Mouse (Mus musculus) spleen, adult 12 weeks (tissue): Measurements from ENCODE around the gene Klhl9.
A peak's percentile ranks its signal among the peaks of the same experiment; 100 is the strongest.
"Not testable (repeated sequence)": the region's sequence is repeated elsewhere in the genome, so short reads cannot be mapped to it uniquely, and the experiment has no call there.

ENCODE experiments used
- DNase-seq: peaks from one replicate; pipeline ENCODE4 v3.0.0; 2022; ENCODE audit warnings: low spot score

Gene Klhl9

GRCm38 (mm10) chr4:88721791-88722721, at the start of gene Klhl9, which contains the start of gene Gm26566:
Gene Klhl9, minus strand, starts transcription at chr4:88722465.
Gene Gm26566, plus strand, starts transcription at chr4:88721805.
- DNase-seq, result peak; percentile 84

- not testable (repeated sequence) for DNase-seq
These were observed 41.2 kb upstream of the Klhl9 start for GRCm38 (mm10) chr4:88763384-88764018.

GRCm38 (mm10) chr4:88762341-88762740, 40.1 kb upstream of the Klhl9 start:
- DNase-seq, result not testable (repeated sequence)

DNA sequence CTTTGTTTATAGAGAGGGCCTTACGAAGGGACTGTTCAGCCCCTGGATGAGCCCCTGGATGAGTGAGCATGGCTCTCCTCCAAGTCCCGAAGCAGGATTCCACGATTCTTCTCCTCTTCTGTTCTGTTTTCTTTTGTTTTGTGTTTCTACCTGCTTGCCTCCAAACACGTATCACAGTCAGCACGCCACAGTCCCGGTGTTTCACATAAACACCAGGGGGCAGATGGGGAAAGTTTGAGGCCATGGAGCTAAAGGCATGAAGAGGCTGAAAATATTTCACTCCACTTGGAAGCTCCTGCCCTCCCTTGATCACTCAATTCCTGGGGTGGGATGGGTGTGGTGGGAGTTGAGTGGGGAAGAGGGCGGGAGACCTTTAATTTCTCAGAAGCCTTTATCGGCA, 39.5 kb upstream of the Klhl9 start:
- DNase-seq, result not testable (repeated sequence)

DNA sequence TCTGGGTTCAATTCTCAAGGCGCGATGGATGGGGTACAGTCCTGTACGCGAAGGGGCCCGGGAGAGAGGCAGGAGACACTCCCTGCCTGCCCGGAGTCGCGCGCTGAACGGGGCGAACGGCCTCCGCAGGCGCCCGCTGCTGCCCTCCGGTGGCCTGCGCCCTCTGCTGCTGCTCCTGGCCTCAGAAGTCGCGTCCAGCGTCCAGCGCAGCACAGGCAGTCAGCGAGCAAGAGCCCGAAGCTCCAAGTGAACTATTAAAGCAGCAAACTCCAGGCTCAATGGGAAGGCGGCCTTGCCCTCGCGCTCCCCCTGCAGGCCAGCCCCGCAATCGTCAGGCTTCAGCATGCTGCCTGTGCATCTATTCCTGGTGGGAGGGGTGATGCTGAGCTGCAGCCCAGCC, 38.2 kb upstream of the Klhl9 start:
- DNase-seq, result not testable (repeated sequence)

DNA sequence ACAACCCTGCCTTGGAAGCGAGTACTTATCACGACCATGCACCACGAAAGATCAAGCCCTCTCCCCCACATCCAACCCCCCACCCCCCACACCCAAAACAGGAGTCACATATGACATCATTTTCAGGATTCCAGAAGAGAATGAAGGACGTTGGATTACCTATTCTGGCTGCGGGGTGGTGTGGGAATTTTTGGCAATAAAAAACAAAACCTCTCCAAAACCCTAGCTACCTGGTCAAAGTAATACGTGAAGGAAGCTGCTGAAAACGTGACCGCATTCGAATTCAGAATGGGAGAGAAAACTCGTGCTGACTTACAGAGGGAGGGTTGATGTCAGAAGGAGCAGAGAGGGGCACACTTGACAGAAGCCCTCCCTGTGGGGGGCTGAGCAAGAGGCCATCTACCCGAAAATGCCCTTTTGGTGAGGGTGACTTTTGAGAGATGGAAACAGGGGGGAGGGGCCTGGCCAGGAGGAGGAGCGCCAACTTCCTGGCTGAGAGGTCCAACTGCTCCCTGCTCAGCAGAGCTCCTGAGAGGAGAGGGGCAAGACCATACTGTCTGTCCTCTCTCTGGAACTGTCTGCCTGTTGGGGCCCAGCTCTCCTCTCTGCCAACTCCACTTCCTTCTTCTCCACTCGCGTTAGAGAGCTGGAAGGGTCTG, 37.5 kb upstream of the Klhl9 start, which contains the start of gene Gm13283:
Gene Gm13283, plus strand, starts transcription at position 510 of the 659 bp plus-strand sequence.
- DNase-seq, result not testable (repeated sequence)

- not testable (repeated sequence) for DNase-seq
These were observed 36.5 kb upstream of the Klhl9 start for GRCm38 (mm10) chr4:88758751-88759150.

DNA sequence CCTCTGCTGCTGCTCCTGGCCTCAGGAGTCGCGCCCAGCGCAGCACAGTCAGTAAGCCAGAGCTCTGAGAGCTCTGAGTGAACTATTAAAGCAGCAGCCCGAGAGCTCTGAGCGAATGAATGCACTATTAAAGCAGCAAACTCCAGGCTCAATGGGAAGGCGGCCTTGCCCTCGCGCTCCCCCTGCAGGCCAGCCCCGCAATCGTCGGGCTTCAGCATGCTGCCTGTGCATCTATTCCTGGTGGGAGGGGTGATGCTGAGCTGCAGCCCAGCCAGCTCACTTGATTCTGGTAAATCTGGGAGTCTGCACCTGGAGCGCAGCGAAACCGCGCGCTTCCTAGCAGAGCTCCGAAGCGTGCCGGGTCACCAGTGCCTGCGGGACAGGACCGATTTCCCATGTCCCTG, 35.4 kb upstream of the Klhl9 start:
- not testable (repeated sequence) for DNase-seq

DNA sequence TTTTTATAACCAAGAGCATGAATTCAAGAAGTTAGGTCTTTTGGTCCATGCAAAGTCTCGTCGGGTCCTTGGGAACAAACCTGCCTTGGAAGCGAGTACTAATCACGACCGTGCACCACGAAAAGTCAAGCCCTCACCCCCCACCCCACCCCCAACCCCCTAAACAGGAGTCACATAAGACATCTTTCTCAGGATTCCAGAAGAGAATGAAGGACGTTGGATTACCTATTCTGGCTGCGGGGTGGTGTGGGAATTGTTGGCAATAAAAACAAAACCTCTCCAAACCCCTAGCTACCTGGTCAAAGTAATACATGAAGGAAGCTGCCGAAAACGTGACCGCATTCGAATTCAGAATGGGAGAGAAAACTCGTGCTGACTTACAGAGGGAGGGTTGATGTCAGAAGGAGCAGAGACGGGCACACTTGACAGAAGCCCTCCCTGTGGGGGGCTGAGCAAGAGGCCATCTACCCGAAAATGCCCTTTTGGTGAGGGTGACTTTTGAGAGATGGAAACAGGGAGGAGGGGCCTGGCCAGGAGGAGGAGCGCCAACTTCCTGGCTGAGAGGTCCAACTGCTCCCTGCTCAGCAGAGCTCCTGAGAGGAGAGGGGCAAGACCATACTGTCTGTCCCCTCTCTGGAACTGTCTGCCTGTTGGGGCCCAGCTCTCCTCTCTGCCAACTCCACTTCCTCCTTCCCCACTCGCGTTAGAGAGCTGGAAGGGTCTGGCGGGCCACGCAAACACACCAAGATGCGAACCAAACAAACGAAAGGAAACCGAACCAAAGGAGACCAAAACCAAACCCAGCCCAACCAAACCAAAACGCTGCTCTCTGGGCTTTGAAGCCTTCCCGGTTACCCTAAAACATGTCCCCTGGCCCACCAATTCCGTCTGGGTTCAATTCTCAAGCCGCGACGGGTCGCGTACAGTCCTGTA, 34.6 kb upstream of the Klhl9 start:
- not testable (repeated sequence) for DNase-seq

GRCm38 (mm10) chr4:88754818-88755340, 32.6 kb upstream of the Klhl9 start, which contains the start of gene Gm13271:
Gene Gm13271, plus strand, starts transcription at chr4:88754868.
- DNase-seq, result not testable (repeated sequence)

- DNase-seq, result no peak
These were observed 27.7 kb upstream of the Klhl9 start for GRCm38 (mm10) chr4:88749926-88750325.

DNA sequence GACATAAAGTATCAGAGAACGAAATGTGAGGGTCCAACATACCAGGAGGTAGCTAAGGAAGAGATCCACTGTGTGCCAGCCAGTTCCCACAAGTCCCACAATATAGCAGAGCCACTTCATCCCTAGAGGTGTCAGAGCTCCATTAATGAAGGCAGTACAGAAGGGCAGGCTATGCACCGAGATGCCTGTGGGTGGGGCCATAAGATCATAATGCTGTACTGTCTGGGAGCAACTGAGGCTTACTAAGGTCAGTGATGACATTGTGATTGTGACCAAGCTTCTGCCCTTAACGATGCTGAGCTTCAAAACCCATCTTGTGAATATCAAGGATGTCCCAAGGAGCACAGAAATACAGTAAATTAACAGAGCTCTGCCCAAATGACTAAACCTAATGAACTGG, 21.9 kb upstream of the Klhl9 start:
- DNase-seq, result no peak

DNA sequence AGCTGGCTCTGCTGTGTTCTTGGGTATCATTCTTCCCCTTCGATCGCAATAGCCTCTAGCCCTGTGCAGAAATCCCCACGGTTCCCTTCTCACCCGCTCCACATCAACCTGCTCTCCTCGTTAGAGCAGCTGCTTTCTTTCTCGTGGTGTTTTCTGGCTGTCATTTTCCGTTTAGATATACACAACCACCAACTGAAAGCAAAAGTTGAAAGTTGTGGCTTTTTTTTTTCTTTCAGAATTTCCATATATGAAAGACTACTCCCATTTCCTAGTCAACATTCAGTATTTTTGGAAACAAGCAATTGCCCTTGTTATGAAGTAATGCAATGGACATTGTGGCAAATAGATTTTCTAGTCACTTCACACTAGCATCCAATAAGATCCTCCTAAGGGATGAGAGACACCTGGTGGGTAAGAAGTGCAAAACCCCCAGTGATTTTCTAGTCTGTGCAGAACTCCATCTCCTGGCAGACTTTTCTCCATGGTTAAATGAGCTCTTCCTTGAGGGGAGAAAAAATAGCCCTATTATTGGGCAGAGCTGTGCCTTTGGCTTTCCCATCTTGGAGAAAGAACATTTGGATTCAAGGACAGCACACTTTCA, 20.6 kb upstream of the Klhl9 start:
- DNase-seq, result no peak

DNA sequence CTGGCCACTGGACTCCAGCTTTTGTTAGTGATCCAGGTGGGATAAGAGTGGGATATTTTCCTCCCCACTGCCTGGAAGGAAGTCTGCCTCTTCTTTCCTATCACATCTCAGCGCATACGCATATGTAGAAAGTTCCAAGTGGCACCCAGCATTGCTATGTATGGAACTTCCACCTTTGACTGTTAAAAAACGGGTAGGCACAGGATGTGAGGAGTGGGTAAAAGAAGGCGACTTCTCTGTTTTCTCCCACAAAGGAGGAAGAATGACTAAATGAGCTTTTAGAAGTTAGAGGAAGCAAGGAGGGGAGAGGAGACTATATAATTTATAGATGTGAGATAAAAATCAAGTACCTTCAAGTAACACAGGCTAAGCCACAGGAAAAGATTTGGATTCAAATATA, 19.2 kb upstream of the Klhl9 start:
- DNase-seq, result no peak

DNA sequence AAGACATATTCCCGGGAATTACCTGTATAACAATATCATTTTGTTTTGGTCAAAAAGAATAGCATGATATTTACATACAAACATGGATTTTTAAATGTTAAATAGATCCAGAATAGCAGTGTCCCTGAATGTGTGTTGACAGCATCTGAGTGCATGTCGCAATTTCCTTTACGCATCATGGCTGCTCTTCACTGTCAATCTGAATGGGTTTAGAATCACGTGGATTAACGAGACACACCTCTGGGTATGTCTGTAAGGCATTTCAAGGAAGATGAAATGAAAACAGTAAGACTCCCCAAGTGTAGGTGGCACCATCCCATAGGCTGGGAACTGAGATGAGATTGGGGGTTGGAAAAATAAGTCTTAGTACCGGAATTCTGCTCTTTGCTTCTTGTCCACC, 16.8 kb upstream of the Klhl9 start:
- no peak for DNase-seq

GRCm38 (mm10) chr4:88738480-88738879, 16.2 kb upstream of the Klhl9 start:
- DNase-seq, result peak; percentile 63

DNA sequence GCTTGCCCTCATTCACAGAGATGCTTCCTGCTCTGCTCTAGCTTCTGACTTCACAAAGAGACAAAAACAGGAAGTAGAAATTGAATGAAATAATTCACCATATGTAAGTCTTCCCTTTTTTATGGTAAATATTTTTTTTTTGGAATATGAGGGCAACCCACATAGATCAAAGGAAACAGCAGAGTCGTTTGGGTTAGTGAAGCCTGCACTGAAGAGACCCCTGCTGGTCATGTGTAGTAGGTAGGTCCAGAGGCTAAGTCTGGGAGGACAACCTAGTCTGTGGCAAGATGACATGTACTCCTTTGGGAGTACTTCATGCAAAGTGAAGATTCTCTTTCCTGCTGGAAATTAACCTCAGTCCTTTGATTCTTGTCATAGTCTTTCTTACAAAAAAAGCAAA, 5.1 kb upstream of the Klhl9 start:
- no peak for DNase-seq

GRCm38 (mm10) chr4:88726727-88727126, 4.5 kb upstream of the Klhl9 start:
- DNase-seq, result no peak

DNA sequence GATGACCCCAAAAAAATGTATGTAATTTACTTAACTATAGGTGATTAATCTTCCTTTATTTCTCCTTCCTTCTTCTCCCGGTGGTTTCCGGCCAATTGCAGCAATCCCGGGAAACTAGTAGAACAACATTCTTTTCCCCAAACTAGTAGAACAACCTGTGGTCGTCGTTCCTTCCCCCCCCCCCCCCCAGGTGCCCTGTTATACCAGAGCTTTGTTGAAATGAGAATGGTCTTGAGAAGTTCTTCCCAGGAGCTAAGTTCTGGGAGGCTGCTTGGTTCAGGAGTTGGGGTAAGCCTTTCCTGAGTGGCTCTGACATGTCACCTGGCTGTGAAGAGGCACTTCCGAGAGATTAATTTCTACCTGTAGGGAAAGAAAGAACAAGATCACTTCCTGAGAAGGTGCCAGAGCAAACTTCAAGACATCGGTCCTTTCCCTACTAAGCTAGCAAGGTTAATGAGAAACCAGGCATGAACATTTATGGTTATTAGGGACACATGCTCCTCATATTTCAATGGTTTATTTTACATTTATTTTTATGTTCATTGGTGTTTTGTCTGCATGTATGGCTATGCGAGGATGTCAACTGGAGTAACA, 1.3 kb upstream of the Klhl9 start:
- no peak for DNase-seq

DNA sequence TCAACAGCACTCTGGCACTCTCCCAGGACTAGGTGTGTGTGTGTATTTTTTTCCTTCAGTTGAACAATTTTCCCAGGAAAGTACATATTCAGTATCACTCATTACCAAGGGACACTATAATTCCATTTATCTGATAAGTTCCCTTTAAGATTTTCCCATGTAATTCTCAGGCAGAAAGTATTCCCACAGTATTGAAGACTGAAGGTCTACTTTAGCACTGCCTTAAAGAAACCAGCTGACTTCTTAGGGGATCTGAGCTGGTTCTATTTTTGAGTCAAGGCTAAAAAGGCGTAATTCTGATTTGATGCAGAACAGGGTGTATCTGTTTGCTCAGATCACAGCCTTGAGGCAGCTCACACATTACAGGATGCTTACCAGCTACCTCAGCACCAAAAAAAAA, 3.5 kb downstream of the Klhl9 start:
- no peak for DNase-seq
